Mouse (Mus musculus) midbrain, postnatal 0 days (tissue): ENCODE measurements around the gene Kcp. TPM values are rescaled to one million over a fixed set of nuclear protein-coding genes. Genes with fewer than 3 reads are reported as not detected.

Experiments
- ATAC-seq: fragments of 200-750 bp; cut with Nextera tagmentation; 2 replicates; pipeline ENCODE4 v1.8.0; 2017; ENCODE audit warnings: moderate number of reproducible peaks, mild to moderate bottlenecking, moderate TSS enrichment, moderate library complexity; ENCODE audit not compliant: low FRiP score
- DNase-seq: peaks from one replicate; pipeline ENCODE4 v3.0.0-alpha.2; 2015; ENCODE audit warnings: low spot score
- H3K27ac ChIP-seq: fragments of 300-500 bp; sonication (generic); 2 replicates; pipeline ENCODE4 v1.5.1; 2014; ENCODE audit warnings: low read depth, mild to moderate bottlenecking, low read length, mixed read lengths
- H3K27me3 ChIP-seq: fragments of 300-500 bp; sonication (generic); 2 replicates; pipeline ENCODE4 v1.6.1; 2014; ENCODE audit warnings: low read length, control low read depth, mixed read lengths; ENCODE audit not compliant: insufficient read depth
- H3K36me3 ChIP-seq: fragments of 300-500 bp; sonication (generic); 2 replicates; pipeline ENCODE4 v1.6.1; 2014; ENCODE audit warnings: low read length, control low read depth, mixed read lengths; ENCODE audit not compliant: insufficient read depth
- H3K4me1 ChIP-seq: fragments of 300-500 bp; sonication (generic); 2 replicates; pipeline ENCODE4 v1.6.1; 2014; ENCODE audit warnings: mild to moderate bottlenecking, control low read depth, antibody characterized with exemption, low read length, mixed read lengths; ENCODE audit not compliant: insufficient read depth
- H3K4me2 ChIP-seq: fragments of 300-500 bp; sonication (generic); 2 replicates; pipeline ENCODE4 v1.6.1; 2014; ENCODE audit warnings: low read depth, mild to moderate bottlenecking, low read length, mixed read lengths; ENCODE audit not compliant: poor library complexity, severe bottlenecking
- H3K4me3 ChIP-seq: fragments of 300-500 bp; sonication (generic); 2 replicates; pipeline ENCODE4 v1.5.1; 2014; ENCODE audit warnings: low read depth, mild to moderate bottlenecking, low read length, moderate library complexity
- H3K9ac ChIP-seq: fragments of 300-500 bp; sonication (generic); replicated peaks from 2 replicates; pipeline ENCODE4 v1.6.1; 2014; ENCODE audit warnings: mild to moderate bottlenecking, low read length, moderate library complexity, mixed read lengths; ENCODE audit not compliant: poor library complexity, severe bottlenecking
- H3K9me3 ChIP-seq: fragments of 300-500 bp; sonication (generic); 2 replicates; pipeline ENCODE4 v1.6.1; 2016; ENCODE audit warnings: low read length, control low read depth
- CTCF ChIP-seq: IDR thresholded peaks from 2 replicates; pipeline ENCODE4 v1.5.1; 2016; ENCODE audit warnings: antibody characterized with exemption, mild to moderate bottlenecking
- WGBS: fragments of 180-500 bp; shearing (Covaris S2); extraction: QIAGEN DNeasy Blood & Tissue Kit; methylation state at CpG from one replicate; pipeline ENCODE4 v1.1.7; 2014; 5-methylcytosine and 5-hydroxymethylcytosine counted together
- polyA plus RNA-seq: library from polyadenylated mRNA; unstranded; fragments of >200 nt; fragmentation: Nextera tagmentation; extraction: Ambion mirVana; gene quantifications from 2 replicates; pipeline ENCODE4 v1.2.1, GENCODE M21; 2015
- total RNA-seq: library from RNA; depleted of rRNA; stranded (reverse); fragments of >200 nt; gene quantifications from 2 replicates; pipeline ENCODE4 v1.2.3, GENCODE M21; 2014; rRNA removed

Gene Kcp
- total and polyA plus RNA-seq, 2 experiments from 2014 or later, result 8.9 to 16.3 TPM

DNA sequence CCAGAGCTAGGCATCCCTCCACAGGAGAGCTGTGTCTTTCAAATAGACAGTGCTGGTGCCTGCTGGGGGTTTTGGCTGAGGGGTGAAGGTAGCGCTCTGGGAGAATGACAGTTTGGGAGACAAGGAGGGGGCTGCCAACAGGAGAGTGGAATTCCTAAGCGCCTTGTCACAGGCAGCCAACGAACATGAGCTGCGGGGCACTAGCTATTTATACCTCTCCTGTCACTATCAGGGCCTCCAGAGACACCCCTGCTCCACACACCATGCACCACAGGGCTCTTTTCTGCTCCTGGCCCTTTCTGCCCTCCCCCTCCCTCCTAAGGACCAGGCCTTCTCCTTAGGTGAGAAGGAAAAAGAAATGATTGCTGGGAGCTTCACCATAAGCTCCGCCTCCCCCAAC lies 76.3 kb downstream of the Kcp start:
- Histone ChIP-seq H3K4me2 (no peak overlapping the region), H3K27ac (no peak overlapping the region), H3K4me1 (0 out of 2 replicates have a peak, but pooled peaks cover 2% of the 10 kb centered on the region), H3K9ac (no peak overlapping the region), H3K9me3 (no peaks in the 10 kb centered on the region), H3K27me3 (peaks cover 33% of the 10 kb centered on the region), H3K4me3 (no peak overlapping the region), H3K36me3 (no peaks in the 10 kb centered on the region)
- DNase-seq (no peak), ATAC-seq (no peak)
- WGBS, result 19% methylated on average over 5 of the region's 5 CpGs
- no peak for TF ChIP-seq CTCF

GRCm38 (mm10) chr6:29430681-29431420 lies 76.9 kb downstream of the Kcp start:
- Histone ChIP-seq H3K27me3 (peaks cover 33% of the 10 kb centered on the region), H3K4me2 (no peak overlapping the region), H3K9ac (no peak overlapping the region), H3K27ac (no peak overlapping the region), H3K4me1 (no peaks in the 10 kb centered on the region), H3K36me3 (no peaks in the 10 kb centered on the region), H3K9me3 (no peaks in the 10 kb centered on the region), H3K4me3 (no peak overlapping the region)
- 50% methylated on average over 15 of the region's 15 CpGs for WGBS
- DNase-seq (no peak), ATAC-seq (no peak)
- peak; percentile 18; the same call in 1 of the 2 replicates for TF ChIP-seq CTCF

GRCm38 (mm10) chr6:29428171-29428570 lies 79.6 kb downstream of the Kcp start:
- Histone ChIP-seq H3K4me3 (no peak overlapping the region), H3K9me3 (no peaks in the 10 kb centered on the region), H3K36me3 (peaks cover 3% of the 10 kb centered on the region; the same call in 1 of the 2 replicates), H3K4me2 (no peak overlapping the region), H3K9ac (no peak overlapping the region), H3K27me3 (peaks cover 12% of the 10 kb centered on the region), H3K27ac (no peak overlapping the region), H3K4me1 (no peaks in the 10 kb centered on the region)
- ATAC-seq, result no peak
- DNase-seq, result no peak
- no peak for TF ChIP-seq CTCF
- WGBS, result 54% methylated on average over 4 of the region's 4 CpGs

GRCm38 (mm10) chr6:29426331-29426730 lies 81.4 kb downstream of the Kcp start:
- Histone ChIP-seq H3K4me2 (no peak overlapping the region), H3K36me3 (peaks cover 6% of the 10 kb centered on the region; the same call in 1 of the 2 replicates), H3K9ac (no peak overlapping the region), H3K27ac (no peak overlapping the region), H3K4me1 (no peaks in the 10 kb centered on the region), H3K4me3 (no peak overlapping the region), H3K9me3 (no peaks in the 10 kb centered on the region), H3K27me3 (no peaks in the 10 kb centered on the region)
- no peak for TF ChIP-seq CTCF
- ATAC-seq (no peak), DNase-seq (no peak)
- WGBS, result 80% methylated on average over 6 of the region's 6 CpGs

- no peak for TF ChIP-seq CTCF
- no peaks in the 10 kb centered on the region for H3K9me3 ChIP-seq
- no peak overlapping the region for H3K4me3 ChIP-seq
- no peak for ATAC-seq
- H3K27ac ChIP-seq, result no peak overlapping the region
- no peaks in the 10 kb centered on the region for H3K4me1 ChIP-seq
- DNase-seq, result no peak
- peaks cover 6% of the 10 kb centered on the region; the same call in 1 of the 2 replicates for H3K36me3 ChIP-seq
- no peaks in the 10 kb centered on the region for H3K27me3 ChIP-seq
- WGBS, result 66% methylated on average over 8 of the region's 8 CpGs
- H3K4me2 ChIP-seq, result no peak overlapping the region
- no peak overlapping the region for H3K9ac ChIP-seq
Observed at GRCm38 (mm10) chr6:29425118-29425517, 82.6 kb downstream of the Kcp start.

Other genes with a start within 250 kb of the Kcp start
- 14.4 and 21.2 TPM in 2 replicates for gene Hilpda, start 235.5 kb downstream of the Kcp start, total RNA-seq
- 24.2 and 25.4 TPM in 2 replicates for gene Hilpda, start 235.5 kb downstream of the Kcp start, polyA plus RNA-seq
- 0.44 and 0.52 TPM in 2 replicates for gene Fam71f2, start 228.4 kb downstream of the Kcp start, total RNA-seq
- gene Fam71f2, start 228.4 kb downstream of the Kcp start, polyA plus RNA-seq, result 0.52 and 0.58 TPM in 2 replicates
- not detected in 2 replicates for gene Fam71f1, start 188.8 kb downstream of the Kcp start, total RNA-seq
- gene Fam71f1, start 188.8 kb downstream of the Kcp start, polyA plus RNA-seq, result not detected in 2 replicates
- 124 and 142 TPM in 2 replicates for gene Calu, start 159.9 kb downstream of the Kcp start, total RNA-seq
- gene Calu, start 159.9 kb downstream of the Kcp start, polyA plus RNA-seq, result 124 and 131 TPM in 2 replicates
- 0.11 and 0.14 TPM in 2 replicates for gene Opn1sw, start 119.5 kb downstream of the Kcp start, total RNA-seq
- gene Opn1sw, start 119.5 kb downstream of the Kcp start, polyA plus RNA-seq, result 0.15 and 0.56 TPM in 2 replicates
- 54.4 and 77.6 TPM in 2 replicates for gene Ccdc136, start 111.6 kb downstream of the Kcp start, total RNA-seq
- 50.8 and 51.9 TPM in 2 replicates for gene Ccdc136, start 111.6 kb downstream of the Kcp start, polyA plus RNA-seq
- 11.1 and 12.0 TPM in 2 replicates for gene Flnc, start 74.7 kb downstream of the Kcp start, total RNA-seq
- 1.2 and 1.4 TPM in 2 replicates for gene Flnc, start 74.7 kb downstream of the Kcp start, polyA plus RNA-seq
- gene Atp6v1f, start 40.2 kb downstream of the Kcp start, total RNA-seq, result 262 and 302 TPM in 2 replicates
- 361 and 388 TPM in 2 replicates for gene Atp6v1f, start 40.2 kb downstream of the Kcp start, polyA plus RNA-seq
- 2.6 TPM in 1 of 2 replicates, not detected in the other for gene Atp6v1fnb, start 36.5 kb downstream of the Kcp start, total RNA-seq
- gene Atp6v1fnb, start 36.5 kb downstream of the Kcp start, polyA plus RNA-seq, result 0.32 and 0.72 TPM in 2 replicates
- gene Irf5, start 18.7 kb upstream of the Kcp start, total RNA-seq, result 3.2 and 3.5 TPM in 2 replicates
- gene Irf5, start 18.7 kb upstream of the Kcp start, polyA plus RNA-seq, result 1.7 and 2.0 TPM in 2 replicates
- 72.6 and 81.0 TPM in 2 replicates for gene Tnpo3, start 101.9 kb upstream of the Kcp start, total RNA-seq
- 56.9 and 57.9 TPM in 2 replicates for gene Tnpo3, start 101.9 kb upstream of the Kcp start, polyA plus RNA-seq
- 13.8 and 18.5 TPM in 2 replicates for gene Tspan33, start 186.3 kb upstream of the Kcp start, total RNA-seq
- gene Tspan33, start 186.3 kb upstream of the Kcp start, polyA plus RNA-seq, result 10.7 and 12.4 TPM in 2 replicates
- 38.7 and 42.3 TPM in 2 replicates for gene Smo, start 227.6 kb upstream of the Kcp start, total RNA-seq
- gene Smo, start 227.6 kb upstream of the Kcp start, polyA plus RNA-seq, result 7.2 and 7.8 TPM in 2 replicates